Mouse (Mus musculus) neural tube, embryonic 14.5 days (tissue): Measurements from ENCODE around the gene Dab2ip. TPM values are rescaled to one million over a fixed set of nuclear protein-coding genes. Genes with fewer than 3 reads are reported as not detected.

Source experiments
- ATAC-seq: fragments of 200-750 bp; cut with Nextera tagmentation; 2 replicates; pipeline ENCODE4 v1.8.0; 2017; ENCODE audit warnings: low read depth, mild to moderate bottlenecking, moderate TSS enrichment, moderate library complexity
- H3K27ac ChIP-seq: fragments of 300-500 bp; sonication (generic); 2 replicates; pipeline ENCODE4 v1.5.1; 2014; ENCODE audit warnings: low read depth, mild to moderate bottlenecking, control low read depth, low read length, moderate library complexity, mixed read lengths
- H3K27me3 ChIP-seq: fragments of 300-500 bp; sonication (generic); 2 replicates; pipeline ENCODE4 v1.6.1; 2014; ENCODE audit warnings: low read length; ENCODE audit not compliant: control insufficient read depth, insufficient read depth
- H3K36me3 ChIP-seq: fragments of 300-500 bp; sonication (generic); 2 replicates; pipeline ENCODE4 v1.6.1; 2014; ENCODE audit warnings: low read length, mixed read lengths; ENCODE audit not compliant: control insufficient read depth, insufficient read depth
- H3K4me1 ChIP-seq: fragments of 300-500 bp; sonication (generic); 2 replicates; pipeline ENCODE4 v1.6.1; 2014; ENCODE audit warnings: low read length; ENCODE audit not compliant: control insufficient read depth, insufficient read depth
- H3K4me2 ChIP-seq: fragments of 300-500 bp; sonication (generic); 2 replicates; pipeline ENCODE4 v1.6.1; 2014; ENCODE audit warnings: mild to moderate bottlenecking, low read depth, low read length, control low read depth
- H3K4me3 ChIP-seq: fragments of 300-500 bp; sonication (generic); 2 replicates; pipeline ENCODE4 v1.5.1; 2014; ENCODE audit warnings: low read depth, low read length, control low read depth, mixed read lengths
- H3K9ac ChIP-seq: fragments of 300-500 bp; sonication (generic); replicated peaks from 2 replicates; pipeline ENCODE4 v1.6.1; 2014; ENCODE audit warnings: low read depth, mild to moderate bottlenecking, control low read depth, low read length, mixed read lengths
- H3K9me3 ChIP-seq: fragments of 300-500 bp; sonication (generic); 2 replicates; pipeline ENCODE4 v1.6.1; 2016; ENCODE audit warnings: low read length; ENCODE audit not compliant: control insufficient read depth
- WGBS: fragments of 180-500 bp; shearing (Covaris S2); extraction: QIAGEN DNeasy Blood & Tissue Kit; methylation state at CpG from one replicate; pipeline ENCODE4 v1.1.7; 2014; 5-methylcytosine and 5-hydroxymethylcytosine counted together
- polyA plus RNA-seq: library from polyadenylated mRNA; unstranded; fragments of >200 nt; fragmentation: Nextera tagmentation; extraction: Ambion mirVana; gene quantifications from 2 replicates; pipeline ENCODE4 v1.2.1, GENCODE M21; 2014

Dab2ip gene
- 48.5 and 54.1 TPM in 2 replicates for polyA plus RNA-seq

GRCm38 (mm10) chr2:35557911-35558825, at the start of gene Dab2ip:
Dab2ip (plus strand) TSS chr2:35558266.
- Histone ChIP-seq H3K4me2 (no peak within 1 kb of the TSS), H3K9me3 (no peaks in the 10 kb centered on the region), H3K36me3 (no peaks in the 10 kb centered on the region), H3K27ac (peak within 1 kb of the TSS; percentile 18; the same call in 1 of the 2 replicates), H3K4me3 (no peak within 1 kb of the TSS), H3K4me1 (peaks cover 12% of the 10 kb centered on the region), H3K9ac (peak within 1 kb of the TSS; percentile 11; the same call in 1 of the 2 replicates), H3K27me3 (no peaks in the 10 kb centered on the region)
- WGBS: 34% methylated on average over 29 of the region's 29 CpGs
- peak; percentile 50; the same call in 1 of the 2 replicates for ATAC-seq

- peak overlapping the region; percentile 44 for H3K27ac ChIP-seq
- H3K4me1 ChIP-seq: peaks cover 4% of the 10 kb centered on the region
- no peak overlapping the region for H3K4me3 ChIP-seq
- no peaks in the 10 kb centered on the region for H3K27me3 ChIP-seq
- no peak overlapping the region for H3K4me2 ChIP-seq
- H3K9ac ChIP-seq: no peak overlapping the region
- H3K36me3 ChIP-seq: no peaks in the 10 kb centered on the region
- ATAC-seq: no peak
- no peaks in the 10 kb centered on the region for H3K9me3 ChIP-seq
- 38% methylated on average over 10 of the region's 10 CpGs for WGBS
Measured at GRCm38 (mm10) chr2:35508597-35509342, 49.3 kb upstream of the Dab2ip start.

- H3K4me2 ChIP-seq: no peak overlapping the region
- no peaks in the 10 kb centered on the region for H3K9me3 ChIP-seq
- H3K27ac ChIP-seq: no peak overlapping the region
- H3K27me3 ChIP-seq: no peaks in the 10 kb centered on the region
- H3K4me3 ChIP-seq: no peak overlapping the region
- H3K36me3 ChIP-seq: no peaks in the 10 kb centered on the region
- ATAC-seq: no peak
- WGBS: 46% methylated on average over 6 of the region's 6 CpGs
- peaks cover 5% of the 10 kb centered on the region for H3K4me1 ChIP-seq
- no peak overlapping the region for H3K9ac ChIP-seq
Measured at GRCm38 (mm10) chr2:35509343-35509667, 48.8 kb upstream of the Dab2ip start.

- no peak overlapping the region for H3K4me2 ChIP-seq
- no peaks in the 10 kb centered on the region for H3K27me3 ChIP-seq
- H3K36me3 ChIP-seq: no peaks in the 10 kb centered on the region
- no peak for ATAC-seq
- H3K4me1 ChIP-seq: peaks cover 5% of the 10 kb centered on the region
- H3K9ac ChIP-seq: no peak overlapping the region
- H3K4me3 ChIP-seq: no peak overlapping the region
- WGBS: 40% methylated on average over 4 of the region's 4 CpGs
- H3K27ac ChIP-seq: no peak overlapping the region
- no peaks in the 10 kb centered on the region for H3K9me3 ChIP-seq
Measured at GRCm38 (mm10) chr2:35509888-35510287, 48.2 kb upstream of the Dab2ip start.

- Histone ChIP-seq H3K4me2 (no peak overlapping the region), H3K4me1 (peaks cover 5% of the 10 kb centered on the region), H3K36me3 (no peaks in the 10 kb centered on the region), H3K4me3 (no peak overlapping the region), H3K27me3 (no peaks in the 10 kb centered on the region), H3K27ac (no peak overlapping the region), H3K9ac (no peak overlapping the region), H3K9me3 (no peaks in the 10 kb centered on the region)
- 43% methylated on average over 1 of the region's 1 CpGs for WGBS
- no peak for ATAC-seq
Measured at GRCm38 (mm10) chr2:35510920-35511319, 47.1 kb upstream of the Dab2ip start.

- H3K4me2 ChIP-seq: no peak overlapping the region
- H3K9ac ChIP-seq: no peak overlapping the region
- H3K27ac ChIP-seq: no peak overlapping the region
- no peak overlapping the region for H3K4me3 ChIP-seq
- peaks cover 5% of the 10 kb centered on the region for H3K4me1 ChIP-seq
- H3K9me3 ChIP-seq: no peaks in the 10 kb centered on the region
- ATAC-seq: no peak
- H3K27me3 ChIP-seq: no peaks in the 10 kb centered on the region
- 97% methylated on average over 4 of the region's 4 CpGs for WGBS
- H3K36me3 ChIP-seq: no peaks in the 10 kb centered on the region
Measured at GRCm38 (mm10) chr2:35512226-35512625, 45.8 kb upstream of the Dab2ip start.

DNA sequence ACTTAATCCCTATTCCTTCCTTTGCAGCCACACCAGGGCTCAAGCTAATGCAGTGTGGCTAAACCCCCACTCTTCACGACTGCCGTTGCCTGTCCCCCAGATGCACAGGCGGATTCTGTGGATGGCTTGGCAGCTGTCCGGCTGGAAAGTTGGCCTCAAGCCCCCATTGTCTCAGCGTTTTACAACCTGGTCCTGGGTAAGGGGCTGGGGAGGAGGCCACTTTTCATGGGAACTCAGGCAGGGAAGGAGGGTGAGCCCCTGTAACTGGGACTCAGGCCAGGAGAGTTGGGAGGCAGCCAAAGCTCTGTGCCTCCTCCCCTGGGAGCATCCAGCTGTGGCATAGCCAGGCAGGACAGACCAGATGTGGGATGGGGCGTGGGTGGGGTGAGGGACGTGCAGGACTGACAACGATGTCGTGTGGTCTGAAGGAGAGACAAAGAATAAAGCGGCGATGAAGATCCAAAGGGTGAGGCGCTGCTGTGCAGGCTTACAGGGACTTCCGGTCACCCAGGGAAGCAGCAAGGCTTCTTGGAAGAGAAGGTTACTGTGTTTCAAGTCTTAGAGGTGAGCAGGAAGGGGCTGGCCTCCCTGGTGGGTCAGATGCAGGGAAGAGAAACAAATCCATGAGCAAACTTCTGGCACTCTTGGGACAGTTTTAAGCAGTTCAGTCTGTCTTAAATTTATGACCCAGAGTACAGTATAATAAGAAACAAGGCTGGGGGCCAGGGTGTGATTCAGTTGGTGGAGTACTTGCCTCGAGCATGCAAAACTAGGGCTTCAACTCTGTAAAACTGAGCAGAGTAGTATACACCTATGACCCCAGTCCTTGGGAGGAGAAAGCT, 43.8 kb upstream of the Dab2ip start:
- peak; percentile 87 for ATAC-seq
- Histone ChIP-seq H3K4me1 (peaks cover 5% of the 10 kb centered on the region), H3K9me3 (no peaks in the 10 kb centered on the region), H3K27me3 (no peaks in the 10 kb centered on the region), H3K4me3 (no peak overlapping the region), H3K36me3 (no peaks in the 10 kb centered on the region), H3K27ac (peak overlapping the region; percentile 70), H3K9ac (0 out of 2 replicates have a peak overlapping the region, but pooled peaks have one; percentile 1), H3K4me2 (no peak overlapping the region)
- 28% methylated on average over 14 of the region's 14 CpGs for WGBS

DNA sequence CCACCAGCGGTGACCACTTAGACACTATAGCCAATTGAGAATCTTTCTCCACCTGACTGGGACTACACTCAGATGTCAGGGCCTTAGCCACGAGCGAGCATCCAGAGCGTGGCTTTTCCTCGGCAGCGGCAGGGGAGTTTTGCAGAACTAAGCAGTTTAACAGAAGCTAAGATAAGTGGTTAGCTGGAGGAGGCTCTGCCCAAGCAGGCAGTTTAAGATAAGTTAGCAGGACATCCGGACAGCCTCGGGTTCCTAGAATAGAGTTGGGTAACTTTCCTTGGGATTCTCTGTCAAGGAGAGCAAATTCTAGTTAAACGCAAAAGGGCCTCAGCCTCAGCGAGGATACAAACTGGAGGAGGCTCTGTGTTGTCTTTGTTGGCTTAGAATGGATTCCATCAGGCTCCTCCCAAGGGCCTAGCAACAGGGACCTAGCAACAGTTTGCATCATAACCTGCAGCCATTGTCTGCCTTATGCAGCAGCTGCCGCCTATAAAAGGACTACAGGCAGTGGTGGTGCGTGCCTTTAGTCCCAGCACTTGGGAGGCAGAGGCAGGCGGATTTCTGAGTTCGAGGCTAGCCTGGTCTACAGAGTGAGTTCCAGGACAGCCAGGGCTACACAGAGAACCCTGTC, 31.3 kb upstream of the Dab2ip start:
- Histone ChIP-seq H3K27me3 (no peaks in the 10 kb centered on the region), H3K9ac (no peak overlapping the region), H3K9me3 (no peaks in the 10 kb centered on the region), H3K36me3 (no peaks in the 10 kb centered on the region), H3K4me1 (no peaks in the 10 kb centered on the region), H3K4me3 (no peak overlapping the region), H3K27ac (no peak overlapping the region), H3K4me2 (no peak overlapping the region)
- no peak for ATAC-seq
- WGBS: 88% methylated on average over 14 of the region's 14 CpGs
